Mouse (Mus musculus) myocyte (in vitro differentiated cells): Measurements from ENCODE around the gene Cox5a. TPM values are rescaled to one million over a fixed set of nuclear protein-coding genes. Genes with fewer than 3 reads are reported as not detected.

Experiments used
- H3K27me3 ChIP-seq: one replicate; pipeline ENCODE4 v1.6.1; 2011; ENCODE audit not compliant: control insufficient read depth, insufficient read depth, insufficient read length
- H3K36me3 ChIP-seq: one replicate; pipeline ENCODE4 v1.6.1; 2011; ENCODE audit not compliant: control insufficient read depth, insufficient read depth
- H3K4me2 ChIP-seq: one replicate; pipeline ENCODE4 v1.6.1; 2011; ENCODE audit warnings: low read depth, control low read depth
- H3K4me3 ChIP-seq: one replicate; pipeline ENCODE4 v1.5.1; 2011; ENCODE audit warnings: mild to moderate bottlenecking, control low read depth, moderate library complexity
- H3K79me2 ChIP-seq: one replicate; pipeline ENCODE4 v1.6.1; 2011; ENCODE audit not compliant: control insufficient read depth, insufficient read depth
- H3ac ChIP-seq: one replicate; pipeline ENCODE4 v1.6.1; 2011; ENCODE audit not compliant: control insufficient read depth, insufficient read length
- CEBPB ChIP-seq: IDR thresholded peaks from 2 replicates; pipeline ENCODE4 v1.6.1; 2011; ENCODE audit warnings: mild to moderate bottlenecking, moderate library complexity; ENCODE audit not compliant: poor library complexity, insufficient read depth, severe bottlenecking
- E2F4 ChIP-seq: IDR thresholded peaks from one replicate; pipeline ENCODE4 v1.6.1; 2011; ENCODE audit warnings: mild to moderate bottlenecking, control low read depth, moderate library complexity; ENCODE audit not compliant: insufficient read depth
- MAX ChIP-seq: IDR thresholded peaks from one replicate; pipeline ENCODE4 v1.6.1; 2011; ENCODE audit warnings: low read depth, mild to moderate bottlenecking, control low read depth
- MYOD1 ChIP-seq, 3 experiments: IDR thresholded peaks; one replicate each; pipeline ENCODE4 v1.6.1; 2011; ENCODE audit warnings: control low read depth in 2 of 3, low read depth in 2 of 3, mild to moderate bottlenecking in 2 of 3, moderate library complexity in 1 of 3; ENCODE audit not compliant: insufficient read length in 2 of 3, control insufficient read depth in 1 of 3
- MYOG ChIP-seq, 3 experiments: IDR thresholded peaks; one replicate each; pipeline ENCODE4 v1.6.1; 2011; ENCODE audit warnings: control low read depth in 2 of 3, low read depth in 2 of 3, mild to moderate bottlenecking in 2 of 3; ENCODE audit not compliant: insufficient read length in 2 of 3, control insufficient read depth in 1 of 3, insufficient read depth in 1 of 3
- POLR2A ChIP-seq: IDR thresholded peaks from one replicate; pipeline ENCODE4 v1.6.1; 2011; ENCODE audit warnings: low read depth, mild to moderate bottlenecking, control low read depth, moderate library complexity; ENCODE audit not compliant: insufficient read length
- POLR2AphosphoS2 ChIP-seq: IDR thresholded peaks from one replicate; pipeline ENCODE4 v1.6.1; 2011; ENCODE audit warnings: low read depth, control low read depth; ENCODE audit not compliant: insufficient read length
- REST ChIP-seq: IDR thresholded peaks from one replicate; pipeline ENCODE4 v1.6.1; 2011; ENCODE audit warnings: mild to moderate bottlenecking, control low read depth, moderate library complexity; ENCODE audit not compliant: insufficient read depth, insufficient read length
- SRF ChIP-seq: IDR thresholded peaks from one replicate; pipeline ENCODE4 v1.6.1; 2011; ENCODE audit warnings: low read depth; ENCODE audit not compliant: control insufficient read depth, insufficient read length
- TCF12 ChIP-seq: IDR thresholded peaks from one replicate; pipeline ENCODE4 v1.6.1; 2011; ENCODE audit warnings: mild to moderate bottlenecking, control low read depth; ENCODE audit not compliant: poor library complexity, insufficient read depth, severe bottlenecking
- TCF3 ChIP-seq: IDR thresholded peaks from one replicate; pipeline ENCODE4 v1.6.1; 2011; ENCODE audit warnings: low read depth, control low read depth; ENCODE audit not compliant: insufficient read length
- USF1 ChIP-seq: IDR thresholded peaks from one replicate; pipeline ENCODE4 v1.6.1; 2011; ENCODE audit warnings: low read depth, mild to moderate bottlenecking, control low read depth, moderate library complexity
- polyA plus RNA-seq: library from polyadenylated mRNA; unstranded; fragments of >200 nt; fragmentation: generic; extraction: Trizol; gene quantifications from one replicate; pipeline ENCODE4 v1.2.1, GENCODE M21; 2012; ENCODE audit warnings: missing spikeins

The Cox5a gene
- polyA plus RNA-seq, 1 experiment, result 780 TPM

GRCm38 (mm10) chr9:57568500-57568899, 47.4 kb downstream of the Cox5a start:
- no peak overlapping the region for H3K4me3 ChIP-seq
- H3K4me2 ChIP-seq, result no peak overlapping the region
- peaks cover 11% of the 10 kb centered on the region for H3K36me3 ChIP-seq
- H3ac ChIP-seq, result no peak overlapping the region
- TF ChIP-seq POLR2AphosphoS2, result no peak
- no peak for TF ChIP-seq TCF3
- no peak for TF ChIP-seq E2F4
- no peak for TF ChIP-seq CEBPB
- TF ChIP-seq MAX, result no peak
- TF ChIP-seq MYOG (IDR thresholded peaks at IDR 0.05; ENCODE audit: control insufficient read depth in 1 of 3, insufficient read depth in 1 of 3, insufficient read length in 2 of 3, low read depth in 2 of 3), result no peak
- no peak for TF ChIP-seq SRF
- TF ChIP-seq USF1, result no peak
- no peak for TF ChIP-seq REST
- peaks cover 26% of the 10 kb centered on the region for H3K79me2 ChIP-seq
- no peaks in the 10 kb centered on the region for H3K27me3 ChIP-seq

DNA sequence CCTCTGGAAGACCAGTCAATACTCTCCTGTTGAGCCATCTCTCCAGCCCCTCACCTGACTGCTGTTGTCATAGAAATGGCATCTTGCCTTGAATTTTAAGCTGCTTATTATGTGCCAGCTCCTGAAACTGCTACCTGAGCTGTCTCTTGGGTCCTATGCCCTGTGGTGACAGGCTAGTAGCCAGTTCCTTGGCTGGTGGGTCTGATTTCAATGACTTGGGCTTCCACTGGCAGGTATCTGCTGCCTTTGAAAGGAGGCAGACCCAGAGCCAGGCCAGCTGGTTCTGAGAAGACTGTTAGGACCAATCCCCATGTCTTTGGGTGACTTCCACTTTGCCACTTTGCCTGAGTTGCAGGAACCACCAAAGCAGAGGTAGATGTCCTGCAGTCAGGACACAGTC, 53.3 kb downstream of the Cox5a start:
- H3K27me3 ChIP-seq, result no peaks in the 10 kb centered on the region
- H3K4me3 ChIP-seq, result no peak overlapping the region
- H3ac ChIP-seq, result no peak overlapping the region
- H3K4me2 ChIP-seq, result no peak overlapping the region
- TF ChIP-seq POLR2AphosphoS2 (no peak), MYOD1 (IDR thresholded peaks at IDR 0.05; ENCODE audit: control insufficient read depth in 1 of 3, insufficient read length in 2 of 3, low read depth in 2 of 3) (no peak), E2F4 (no peak), TCF12 (no peak), MYOG (IDR thresholded peaks at IDR 0.05; ENCODE audit: control insufficient read depth in 1 of 3, insufficient read depth in 1 of 3, insufficient read length in 2 of 3, low read depth in 2 of 3) (no peak), SRF (no peak), CEBPB (no peak), REST (no peak), MAX (no peak), POLR2A (no peak), USF1 (no peak), TCF3 (no peak)
- peaks cover 14% of the 10 kb centered on the region for H3K36me3 ChIP-seq
- H3K79me2 ChIP-seq, result no peaks in the 10 kb centered on the region

DNA sequence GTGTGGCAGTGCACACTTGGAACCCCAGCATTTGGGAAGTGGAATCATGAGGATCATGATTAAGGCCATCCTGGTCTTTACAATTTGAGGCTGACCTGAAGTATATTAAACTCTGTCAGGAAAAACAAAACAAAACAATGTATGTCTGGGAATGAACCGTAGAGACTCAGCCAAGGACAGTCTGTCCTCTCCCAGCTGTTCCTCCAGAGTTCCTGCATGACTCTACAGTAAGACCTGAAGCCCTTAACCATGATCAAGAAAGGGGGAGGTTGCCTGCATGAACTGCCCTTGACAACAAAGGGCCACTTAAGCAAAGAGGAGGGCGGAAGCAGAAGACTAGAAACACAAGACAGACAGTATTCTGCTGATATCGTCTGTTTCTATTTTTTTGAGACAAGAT, 54.5 kb downstream of the Cox5a start:
- Histone ChIP-seq H3K79me2 (no peaks in the 10 kb centered on the region), H3K4me3 (no peak overlapping the region), H3K27me3 (no peaks in the 10 kb centered on the region), H3K36me3 (peaks cover 14% of the 10 kb centered on the region), H3K4me2 (no peak overlapping the region), H3ac (no peak overlapping the region)
- TF ChIP-seq MAX (no peak), REST (no peak), SRF (no peak), POLR2A (no peak), TCF3 (no peak), CEBPB (no peak), TCF12 (no peak), MYOG (IDR thresholded peaks at IDR 0.05; ENCODE audit: control insufficient read depth in 1 of 3, insufficient read depth in 1 of 3, insufficient read length in 2 of 3, low read depth in 2 of 3) (no peak), POLR2AphosphoS2 (no peak), USF1 (no peak), E2F4 (no peak), MYOD1 (IDR thresholded peaks at IDR 0.05; ENCODE audit: control insufficient read depth in 1 of 3, insufficient read length in 2 of 3, low read depth in 2 of 3) (no peak)

GRCm38 (mm10) chr9:57577144-57577849, 56.2 kb downstream of the Cox5a start:
- H3ac ChIP-seq, result no peak overlapping the region
- no peaks in the 10 kb centered on the region for H3K27me3 ChIP-seq
- peaks cover 16% of the 10 kb centered on the region for H3K36me3 ChIP-seq
- TF ChIP-seq CEBPB (no peak), POLR2A (no peak), MAX (no peak), SRF (no peak), MYOD1 (IDR thresholded peaks at IDR 0.05; ENCODE audit: control insufficient read depth in 1 of 3, insufficient read length in 2 of 3, low read depth in 2 of 3) (no peak), TCF12 (no peak), MYOG (IDR thresholded peaks at IDR 0.05; ENCODE audit: control insufficient read depth in 1 of 3, insufficient read depth in 1 of 3, insufficient read length in 2 of 3, low read depth in 2 of 3) (no peak), E2F4 (no peak), TCF3 (no peak), USF1 (no peak), POLR2AphosphoS2 (no peak), REST (no peak)
- no peak overlapping the region for H3K4me3 ChIP-seq
- H3K79me2 ChIP-seq, result no peaks in the 10 kb centered on the region
- no peak overlapping the region for H3K4me2 ChIP-seq

Other genes with a start within 250 kb of the Cox5a start
- 16.2 TPM for gene Ppcdc, start 81.2 kb upstream of the Cox5a start, polyA plus RNA-seq
- gene Scamp5, start 53.2 kb upstream of the Cox5a start, polyA plus RNA-seq, result 23.6 TPM
- 0.11 TPM for gene Rpp25, start 17.2 kb upstream of the Cox5a start, polyA plus RNA-seq
- 14.4 TPM for gene Fam219b, start 16.3 kb downstream of the Cox5a start, polyA plus RNA-seq
- gene Mpi, start 31.5 kb downstream of the Cox5a start, polyA plus RNA-seq, result 89.6 TPM
- 38.3 TPM for gene Scamp2, start 39.7 kb downstream of the Cox5a start, polyA plus RNA-seq
- 12.2 TPM for gene Ulk3, start 68.2 kb downstream of the Cox5a start, polyA plus RNA-seq
- gene Cplx3, start 85.0 kb downstream of the Cox5a start, polyA plus RNA-seq, result 0.23 TPM
- gene Lman1l, start 99.5 kb downstream of the Cox5a start, polyA plus RNA-seq, result 1.00 TPM
- gene Csk, start 132.4 kb downstream of the Cox5a start, polyA plus RNA-seq, result 76.7 TPM
- not detected for gene Cyp1a2, start 162.4 kb downstream of the Cox5a start, polyA plus RNA-seq
- not detected for gene Cyp1a1, start 166.7 kb downstream of the Cox5a start, polyA plus RNA-seq
- gene Edc3, start 187.3 kb downstream of the Cox5a start, polyA plus RNA-seq, result 11.0 TPM
- gene Clk3, start 244.6 kb downstream of the Cox5a start, polyA plus RNA-seq, result 47.1 TPM